Mouse (Mus musculus) limb, embryonic 14.5 days (tissue): ENCODE measurements around the gene 2410015M20Rik. TPM values are rescaled to one million over a fixed set of nuclear protein-coding genes. Genes with fewer than 3 reads are reported as not detected.

Experiments
- ATAC-seq: fragments of 200-750 bp; cut with Nextera tagmentation; 2 replicates; pipeline ENCODE4 v1.8.0; 2017; ENCODE audit warnings: low read depth, moderate number of reproducible peaks, moderate TSS enrichment; ENCODE audit not compliant: low FRiP score
- DNase-seq: peaks from one replicate; pipeline ENCODE4 v3.0.0-alpha.2; 2015; ENCODE audit warnings: low spot score
- H3K27ac ChIP-seq: fragments of 300-500 bp; sonication (generic); replicated peaks from 2 replicates; pipeline ENCODE4 v1.5.1; 2014; ENCODE audit warnings: low read depth, mild to moderate bottlenecking, low read length, moderate library complexity, mixed read lengths
- H3K27me3 ChIP-seq: fragments of 300-500 bp; sonication (generic); 2 replicates; pipeline ENCODE4 v1.6.1; 2014; ENCODE audit warnings: low read length, mixed read lengths; ENCODE audit not compliant: control insufficient read depth, insufficient read depth
- H3K36me3 ChIP-seq: fragments of 300-500 bp; sonication (generic); 2 replicates; pipeline ENCODE4 v1.6.1; 2014; ENCODE audit warnings: mild to moderate bottlenecking, low read length, moderate library complexity, mixed read lengths; ENCODE audit not compliant: control insufficient read depth, insufficient read depth
- H3K4me1 ChIP-seq: fragments of 300-500 bp; sonication (generic); 2 replicates; pipeline ENCODE4 v1.6.1; 2014; ENCODE audit warnings: antibody characterized with exemption, low read length, mixed read lengths; ENCODE audit not compliant: control insufficient read depth, insufficient read depth
- H3K4me2 ChIP-seq: fragments of 300-500 bp; sonication (generic); replicated peaks from 2 replicates; pipeline ENCODE4 v1.6.1; 2014; ENCODE audit warnings: low read depth, mild to moderate bottlenecking, low read length, moderate library complexity; ENCODE audit not compliant: severe bottlenecking
- H3K4me3 ChIP-seq: fragments of 300-500 bp; sonication (generic); replicated peaks from 2 replicates; pipeline ENCODE4 v1.5.1; 2014; ENCODE audit warnings: low read length
- H3K9ac ChIP-seq: fragments of 300-500 bp; sonication (generic); 2 replicates; pipeline ENCODE4 v1.6.1; 2014; ENCODE audit warnings: mild to moderate bottlenecking, low read depth, low read length, moderate library complexity; ENCODE audit not compliant: severe bottlenecking
- H3K9me3 ChIP-seq: fragments of 300-500 bp; sonication (generic); 2 replicates; pipeline ENCODE4 v1.6.1; 2016; ENCODE audit warnings: low read length; ENCODE audit not compliant: control insufficient read depth
- POLR2A ChIP-seq: fragments of 200-500 bp; IDR thresholded peaks from 2 replicates; pipeline ENCODE4 v1.8.0; 2012; ENCODE audit warnings: inconsistent platforms, mild to moderate bottlenecking, moderate library complexity, borderline replicate concordance; ENCODE audit not compliant: insufficient read depth, insufficient read length; ENCODE audit errors: extremely low read depth
- WGBS: fragments of 180-500 bp; shearing (Covaris S2); extraction: QIAGEN DNeasy Blood & Tissue Kit; methylation state at CpG from one replicate; pipeline ENCODE4 v1.1.7; 2014; 5-methylcytosine and 5-hydroxymethylcytosine counted together
- polyA plus RNA-seq, 2 experiments: library from polyadenylated mRNA; depleted of rRNA in 1 of 2; stranded (reverse) in 1 of 2; unstranded in 1 of 2; fragments of >200 nt; fragmentation: Nextera tagmentation in 1 of 2; extraction: Ambion mirVana in 1 of 2; gene quantifications; 2 replicates each; pipeline versions ENCODE4 v1.2.1 to v1.2.3; 2012 to 2014

Gene 2410015M20Rik
- polyA plus RNA-seq, 2 experiments = 141 to 294 TPM

GRCm38 (mm10) chr17:56593527-56594271, 15.9 kb downstream of the 2410015M20Rik start:
- Histone ChIP-seq H3K4me1 (no peaks in the 10 kb centered on the region), H3K4me3 (no peak overlapping the region), H3K9me3 (no peaks in the 10 kb centered on the region), H3K36me3 (peaks cover 93% of the 10 kb centered on the region), H3K9ac (no peak overlapping the region), H3K27ac (no peak overlapping the region), H3K4me2 (no peak overlapping the region), H3K27me3 (no peaks in the 10 kb centered on the region)
- WGBS = 87% methylated on average over 8 of the region's 8 CpGs
- ATAC-seq (peak; percentile 85), DNase-seq (peak; percentile 61)
- no peak for TF ChIP-seq POLR2A

DNA sequence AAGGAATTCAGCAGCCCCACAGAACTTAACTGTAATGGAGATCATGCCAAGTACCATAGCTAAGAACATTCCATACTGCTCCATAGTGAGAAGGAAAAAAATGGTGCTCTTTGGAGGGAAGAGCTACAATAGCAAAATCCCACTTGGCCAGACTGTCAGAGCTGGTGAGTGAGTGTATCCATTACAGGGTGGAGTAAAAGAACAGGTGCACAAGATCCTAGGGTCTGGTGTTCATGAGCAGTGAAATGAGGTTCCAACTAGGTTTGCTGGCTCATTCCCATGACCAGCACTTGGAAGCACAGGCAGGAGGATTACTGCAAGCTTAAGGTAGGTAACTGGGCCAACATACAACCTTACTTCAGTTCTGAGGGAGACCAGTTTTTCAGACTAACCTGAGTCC, 17.0 kb downstream of the 2410015M20Rik start:
- Histone ChIP-seq H3K4me3 (no peak overlapping the region), H3K9ac (no peak overlapping the region), H3K36me3 (peaks cover 97% of the 10 kb centered on the region), H3K27ac (no peak overlapping the region), H3K4me1 (peaks cover under 1% of the 10 kb centered on the region; the same call in 1 of the 2 replicates), H3K27me3 (no peaks in the 10 kb centered on the region), H3K4me2 (no peak overlapping the region), H3K9me3 (no peaks in the 10 kb centered on the region)
- ATAC-seq (no peak), DNase-seq (no peak)
- TF ChIP-seq POLR2A = no peak

GRCm38 (mm10) chr17:56588921-56589320, 20.6 kb downstream of the 2410015M20Rik start:
- H3K9ac ChIP-seq = no peak overlapping the region
- no peaks in the 10 kb centered on the region for H3K27me3 ChIP-seq
- H3K27ac ChIP-seq = no peak overlapping the region
- no peak overlapping the region for H3K4me2 ChIP-seq
- H3K4me3 ChIP-seq = no peak overlapping the region
- peaks cover 15% of the 10 kb centered on the region for H3K4me1 ChIP-seq
- peaks cover 75% of the 10 kb centered on the region for H3K36me3 ChIP-seq
- WGBS = 96% methylated on average over 4 of the region's 4 CpGs
- ATAC-seq (no peak), DNase-seq (no peak)
- TF ChIP-seq POLR2A = no peak
- H3K9me3 ChIP-seq = no peaks in the 10 kb centered on the region

GRCm38 (mm10) chr17:56587773-56588172, 21.8 kb downstream of the 2410015M20Rik start:
- WGBS = 55% methylated on average over 1 of the region's 1 CpGs
- peaks cover 69% of the 10 kb centered on the region for H3K36me3 ChIP-seq
- TF ChIP-seq POLR2A = no peak
- no peak overlapping the region for H3K4me3 ChIP-seq
- ATAC-seq = no peak
- no peak for DNase-seq
- no peaks in the 10 kb centered on the region for H3K9me3 ChIP-seq
- no peaks in the 10 kb centered on the region for H3K27me3 ChIP-seq
- no peak overlapping the region for H3K9ac ChIP-seq
- no peak overlapping the region for H3K27ac ChIP-seq
- H3K4me2 ChIP-seq = no peak overlapping the region
- H3K4me1 ChIP-seq = peaks cover 23% of the 10 kb centered on the region

DNA sequence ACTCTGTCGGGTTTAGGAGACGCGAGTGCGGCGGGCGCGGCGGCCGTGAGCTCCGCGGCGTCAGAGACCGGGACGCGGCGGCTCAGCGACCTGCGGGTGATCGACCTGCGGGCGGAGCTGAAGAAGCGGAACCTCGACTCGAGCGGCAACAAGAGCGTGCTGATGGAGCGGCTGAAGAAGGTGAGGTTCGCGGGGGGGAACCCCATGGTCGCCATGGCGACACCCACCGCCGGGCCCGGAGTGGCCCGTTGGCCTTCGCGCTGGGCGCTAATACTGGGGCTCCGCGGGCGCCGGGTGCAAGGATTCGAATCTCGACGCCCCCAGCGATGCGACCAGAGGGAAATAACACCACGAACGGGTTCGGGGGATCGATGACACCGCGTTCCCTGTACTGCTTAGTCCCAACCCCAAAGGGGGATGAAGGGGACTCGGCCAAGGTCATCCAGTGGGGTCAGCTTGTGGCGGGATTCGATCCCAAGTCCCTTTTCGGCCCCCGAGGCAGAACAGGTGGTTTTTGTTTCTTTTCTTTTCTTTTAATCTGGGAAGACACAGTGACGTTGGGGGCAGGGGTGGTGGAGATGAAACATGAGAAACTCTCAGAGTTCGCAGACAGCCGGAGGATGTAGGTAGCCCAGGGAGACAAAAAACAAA, 24.3 kb downstream of the 2410015M20Rik start:
- H3K4me3 ChIP-seq = peak overlapping the region; percentile 65
- peak overlapping the region; percentile 90 for H3K9ac ChIP-seq
- peaks cover 27% of the 10 kb centered on the region for H3K4me1 ChIP-seq
- peaks cover 69% of the 10 kb centered on the region for H3K36me3 ChIP-seq
- TF ChIP-seq POLR2A = no peak
- H3K9me3 ChIP-seq = no peaks in the 10 kb centered on the region
- ATAC-seq (no peak), DNase-seq (peak; percentile 15)
- H3K4me2 ChIP-seq = peak overlapping the region; percentile 85
- H3K27ac ChIP-seq = peak overlapping the region; percentile 91
- under 1% methylated on average over 61 of the region's 61 CpGs for WGBS
- no peaks in the 10 kb centered on the region for H3K27me3 ChIP-seq
